Mouse (Mus musculus): ENCODE measurements at regions not wholly inside any gene's neighbourhood (a gene's known extent, or its start where the extent isn't known, plus 50 kb on each side); places are given as distances from the start of the nearest gene placed in this dataset.

DNA sequence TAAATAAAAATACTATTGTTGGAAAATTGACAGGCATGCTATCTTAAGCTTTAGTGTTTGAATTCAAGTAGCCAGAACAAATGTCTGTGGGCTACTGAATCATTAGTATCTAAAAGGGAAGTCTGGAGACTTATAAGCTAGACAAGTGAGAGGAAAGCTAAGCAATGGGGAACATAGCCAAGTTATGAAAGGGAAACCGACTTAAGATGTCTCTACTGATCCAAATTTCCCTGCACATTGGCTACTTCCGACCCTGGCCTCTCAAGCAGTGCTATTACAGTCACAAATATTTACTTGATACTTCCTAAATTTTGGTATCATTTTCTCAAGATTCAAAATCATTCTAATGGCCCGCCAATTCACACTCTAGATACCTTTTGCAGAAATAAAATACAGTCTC lies 65.4 kb upstream of the Rps6ka3 start:
- Histone ChIP-seq H3K4me1 (ENCODE audit: control insufficient read depth, insufficient read depth, insufficient read length, low read length) (peaks cover 4% of the 10 kb centered on the region; the same call in 1 of the 2 replicates), H3K36me3 (ENCODE audit: control insufficient read depth, insufficient read depth, low read length) (no peaks in the 10 kb centered on the region), H3K27ac (ENCODE audit: insufficient read depth, low read depth, low read length) (no peak overlapping the region), H3K4me3 (ENCODE audit: low read depth, low read length) (no peak overlapping the region), H3K27me3 (ENCODE audit: control insufficient read depth, insufficient read depth, low read length) (no peaks in the 10 kb centered on the region)
- WGBS: 67% methylated on average over 3 of the region's 3 CpGs
- no peak for TF ChIP-seq POLR2A (IDR thresholded peaks at IDR 0.05; ENCODE audit: low read depth, low read length)
- TF ChIP-seq CTCF (IDR thresholded peaks at IDR 0.05; ENCODE audit: extremely low read depth, insufficient read length, insufficient replicate concordance, low read depth, low read length): no peak

DNA sequence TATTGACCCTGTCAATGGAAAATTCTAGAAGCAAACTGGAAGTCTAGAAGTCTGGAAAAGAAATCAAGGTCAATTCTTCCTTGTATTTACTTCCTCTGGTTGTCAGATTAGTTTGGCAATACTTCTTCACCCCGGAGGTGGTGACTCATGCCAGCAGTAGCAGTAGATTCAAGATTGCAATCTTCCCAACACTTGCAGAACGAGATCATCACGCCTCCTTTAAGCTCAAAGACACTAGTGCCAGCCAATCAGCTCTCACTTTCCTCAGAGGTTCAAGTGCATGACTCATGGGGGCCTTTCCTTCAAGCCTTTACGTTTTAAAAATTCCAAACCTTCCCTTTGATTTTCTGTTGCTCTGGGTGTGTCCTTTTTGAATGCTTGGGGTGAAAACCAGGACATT lies 64.9 kb upstream of the Rps6ka3 start:
- Histone ChIP-seq H3K4me1 (ENCODE audit: control insufficient read depth, insufficient read depth, insufficient read length, low read length) (peaks cover 4% of the 10 kb centered on the region; the same call in 1 of the 2 replicates), H3K36me3 (ENCODE audit: control insufficient read depth, insufficient read depth, low read length) (no peaks in the 10 kb centered on the region), H3K27me3 (ENCODE audit: control insufficient read depth, insufficient read depth, low read length) (no peaks in the 10 kb centered on the region), H3K4me3 (ENCODE audit: low read depth, low read length) (no peak overlapping the region), H3K27ac (ENCODE audit: insufficient read depth, low read depth, low read length) (no peak overlapping the region)
- WGBS: 11% methylated on average over 4 of the region's 4 CpGs
- TF ChIP-seq POLR2A (IDR thresholded peaks at IDR 0.05; ENCODE audit: low read depth, low read length) (no peak), CTCF (IDR thresholded peaks at IDR 0.05; ENCODE audit: extremely low read depth, insufficient read length, insufficient replicate concordance, low read depth, low read length) (no peak)

DNA sequence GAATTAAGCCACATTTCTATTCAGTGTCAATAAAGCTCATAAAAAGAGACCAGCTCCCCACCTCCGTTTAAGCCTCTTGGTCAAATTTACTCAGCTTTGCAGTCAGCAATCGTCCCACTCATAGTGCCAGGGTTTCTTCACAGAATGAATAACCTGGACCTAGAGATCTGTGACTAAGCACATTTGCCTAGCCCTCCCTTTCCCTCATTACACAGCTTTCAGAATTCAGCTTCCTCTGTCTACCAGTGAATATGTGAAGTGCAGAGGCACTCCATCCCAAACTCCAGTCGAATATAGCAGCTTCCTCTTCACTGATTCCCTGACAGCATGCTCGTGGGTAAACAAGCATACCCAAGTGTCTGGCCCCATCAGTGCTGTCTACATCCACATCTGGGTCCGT lies 54.3 kb upstream of the Rps6ka3 start:
- TF ChIP-seq CTCF (IDR thresholded peaks at IDR 0.05; ENCODE audit: extremely low read depth, insufficient read length, insufficient replicate concordance, low read depth, low read length) (no peak), POLR2A (IDR thresholded peaks at IDR 0.05; ENCODE audit: low read depth, low read length) (no peak)
- H3K36me3 ChIP-seq (ENCODE audit: control insufficient read depth, insufficient read depth, low read length): no peaks in the 10 kb centered on the region
- H3K27me3 ChIP-seq (ENCODE audit: control insufficient read depth, insufficient read depth, low read length): no peaks in the 10 kb centered on the region
- H3K27ac ChIP-seq (ENCODE audit: insufficient read depth, low read depth, low read length): no peak overlapping the region
- no peaks in the 10 kb centered on the region for H3K4me1 ChIP-seq (ENCODE audit: control insufficient read depth, insufficient read depth, insufficient read length, low read length)
- H3K4me3 ChIP-seq (ENCODE audit: low read depth, low read length): no peak overlapping the region
- 30% methylated on average over 5 of the region's 5 CpGs for WGBS

DNA sequence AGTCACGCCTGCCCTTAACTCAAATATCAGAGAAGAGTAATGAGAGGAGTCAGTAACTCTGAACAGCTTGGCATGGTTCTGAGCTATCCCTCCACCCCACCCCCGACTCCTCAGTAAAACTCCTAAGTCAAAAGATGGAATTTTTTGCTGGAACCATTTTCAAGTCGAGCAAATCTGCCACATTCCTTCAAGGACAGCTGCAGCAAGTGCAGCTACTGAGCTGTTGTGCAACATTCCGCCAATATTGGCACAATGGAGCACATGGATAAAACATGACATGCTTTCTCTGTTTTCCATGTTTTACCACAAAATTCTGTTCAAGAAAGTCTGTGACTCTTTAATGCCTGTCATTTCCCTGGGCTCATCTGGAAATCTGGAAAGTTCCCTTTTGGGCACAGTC lies 53.1 kb upstream of the Rps6ka3 start:
- Histone ChIP-seq H3K4me1 (ENCODE audit: control insufficient read depth, insufficient read depth, insufficient read length, low read length) (no peaks in the 10 kb centered on the region), H3K4me3 (ENCODE audit: low read depth, low read length) (no peak overlapping the region), H3K27me3 (ENCODE audit: control insufficient read depth, insufficient read depth, low read length) (no peaks in the 10 kb centered on the region), H3K36me3 (ENCODE audit: control insufficient read depth, insufficient read depth, low read length) (no peaks in the 10 kb centered on the region), H3K27ac (ENCODE audit: insufficient read depth, low read depth, low read length) (no peak overlapping the region)
- 68% methylated on average over 4 of the region's 4 CpGs for WGBS
- TF ChIP-seq POLR2A (IDR thresholded peaks at IDR 0.05; ENCODE audit: low read depth, low read length) (no peak), CTCF (IDR thresholded peaks at IDR 0.05; ENCODE audit: extremely low read depth, insufficient read length, insufficient replicate concordance, low read depth, low read length) (no peak)

DNA sequence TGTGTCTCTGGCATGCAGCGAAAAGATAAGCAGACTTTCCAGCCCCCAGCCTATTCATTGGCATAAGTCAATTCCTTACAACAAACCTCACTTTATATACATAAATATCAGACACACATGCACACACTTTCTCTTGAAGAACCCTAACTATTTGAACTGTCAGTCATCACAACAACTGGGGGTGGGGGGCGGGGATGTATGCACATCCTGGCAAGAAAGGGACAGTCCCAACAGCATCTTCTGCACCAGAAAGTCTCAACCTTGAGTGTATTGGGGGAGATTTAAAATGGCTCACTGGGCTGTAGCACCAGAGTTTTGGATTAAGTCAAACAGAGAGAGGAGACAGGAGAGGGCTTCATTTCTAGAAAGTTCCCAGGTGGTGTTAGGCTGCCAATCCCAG lies 50.4 kb upstream of the Rps6ka3 start:
- H3K4me3 ChIP-seq (ENCODE audit: low read depth, low read length): no peak overlapping the region
- H3K27me3 ChIP-seq (ENCODE audit: control insufficient read depth, insufficient read depth, low read length): no peaks in the 10 kb centered on the region
- H3K4me1 ChIP-seq (ENCODE audit: control insufficient read depth, insufficient read depth, insufficient read length, low read length): no peaks in the 10 kb centered on the region
- H3K27ac ChIP-seq (ENCODE audit: insufficient read depth, low read depth, low read length): no peak overlapping the region
- H3K36me3 ChIP-seq (ENCODE audit: control insufficient read depth, insufficient read depth, low read length): no peaks in the 10 kb centered on the region
- TF ChIP-seq POLR2A (IDR thresholded peaks at IDR 0.05; ENCODE audit: low read depth, low read length): no peak
- TF ChIP-seq CTCF (IDR thresholded peaks at IDR 0.05; ENCODE audit: extremely low read depth, insufficient read length, insufficient replicate concordance, low read depth, low read length): no peak
- 88% methylated on average over 2 of the region's 2 CpGs for WGBS

Data from small intestine, adult 2 months (tissue).